In the genomic region with DNA sequence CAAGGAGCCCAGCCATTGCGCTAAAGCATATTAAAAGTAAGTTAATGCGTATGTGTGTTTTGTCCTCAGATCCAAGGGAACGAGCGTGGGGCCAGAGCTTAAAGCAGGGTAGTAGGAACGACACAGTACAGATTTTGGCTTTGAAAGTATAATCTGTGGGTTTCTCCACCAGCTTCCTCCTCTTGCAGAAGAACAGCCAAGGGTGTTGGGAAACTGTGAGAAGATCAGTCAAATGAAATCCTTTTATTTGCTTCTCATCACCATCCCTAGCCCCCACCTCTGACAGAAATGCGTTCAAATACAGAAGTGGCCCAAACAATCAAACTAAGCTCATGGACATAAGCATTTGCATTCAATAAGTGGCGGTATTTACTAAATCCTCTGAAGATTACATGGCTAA, we compare ENCODE assay signal across 26 mouse cellular contexts. TPM values are rescaled to one million over a fixed set of nuclear protein-coding genes. Genes with fewer than 3 reads are reported as not detected.
DNase-seq lines count a peak whose midpoint lies in the region; ATAC-seq and TF ChIP-seq lines count a peak whose summit lies in the region.
"Had no signal": no experiment of that assay in that cellular context is flagged by ENCODE, and none has a peak within 500 bp of the region (broad histone marks: within the 10 kb centered on the region; RNA-seq: fewer than 3 reads in every experiment).

No protein-coding gene starts in this region.

- in situ Hi-C loops in CH12.LX (cut with MboI; ENCODE audit: low pct_ligation_motif_present, low pct_unique_long_range_greater_than_20kb, low sequenced_read_pairs) = no loop called here

- 71% methylated on average over 7 of the region's 7 CpGs for WGBS in midbrain, embryonic 11.5 days
- WGBS in midbrain, embryonic 14.5 days = 68% methylated on average over 7 of the region's 7 CpGs

- H3K27ac ChIP-seq in midbrain, embryonic 11.5 days (ENCODE audit: low read depth, low read length) = no peak overlapping the region
- no peak overlapping the region for H3K27ac ChIP-seq in midbrain, embryonic 14.5 days (replicated peaks; ENCODE audit: low read depth, low read length)
- peak overlapping the region; percentile 88 for H3K27ac ChIP-seq in CH12.LX (ENCODE audit: insufficient read depth, low read depth)
- H3K27ac ChIP-seq: embryonic facial prominence, embryonic 13.5 days; embryonic facial prominence, embryonic 15.5 days; forebrain, embryonic 10.5 days; forebrain, embryonic 12.5 days had no signal

- no peak for TF ChIP-seq EP300 in CH12.LX (IDR thresholded peaks at IDR 0.05; ENCODE audit: low read length)

- no peak overlapping the region for H3K9ac ChIP-seq in midbrain, embryonic 11.5 days (ENCODE audit: low read length)
- H3K9ac ChIP-seq in midbrain, embryonic 14.5 days (replicated peaks; ENCODE audit: low read length) = no peak overlapping the region
- H3K9ac ChIP-seq in CH12.LX (ENCODE audit: insufficient read depth, low read depth) = no peak overlapping the region
- H3K9ac ChIP-seq: embryonic facial prominence, embryonic 13.5 days; embryonic facial prominence, embryonic 15.5 days; forebrain, embryonic 12.5 days had no signal

- H3K36me3 ChIP-seq in midbrain, embryonic 11.5 days (ENCODE audit: control insufficient read depth, insufficient read depth, low read length) = no peaks in the 10 kb centered on the region
- H3K36me3 ChIP-seq in midbrain, embryonic 14.5 days (ENCODE audit: control insufficient read depth, insufficient read depth, low read length) = no peaks in the 10 kb centered on the region
- H3K36me3 ChIP-seq in CH12.LX (replicated peaks in 1 of 2; ENCODE audit: control insufficient read depth in 1 of 2, insufficient read depth in 1 of 2, low read length in 1 of 2) = peaks cover 8 to 50% of the 10 kb centered on the region in 2 experiments
- H3K36me3 ChIP-seq: embryonic facial prominence, embryonic 13.5 days; embryonic facial prominence, embryonic 15.5 days; forebrain, embryonic 10.5 days; forebrain, embryonic 12.5 days had no signal

- no peak for TF ChIP-seq POLR2A in CH12.LX (IDR thresholded peaks at IDR 0.05; ENCODE audit: low read depth, low read length)

- no peaks in the 10 kb centered on the region for H3K27me3 ChIP-seq in midbrain, embryonic 11.5 days (ENCODE audit: control insufficient read depth, insufficient read depth, low read length)
- no peaks in the 10 kb centered on the region for H3K27me3 ChIP-seq in midbrain, embryonic 14.5 days (ENCODE audit: control insufficient read depth, insufficient read depth, low read length)
- H3K27me3 ChIP-seq in CH12.LX (replicated peaks) = no peaks in the 10 kb centered on the region
- H3K27me3 ChIP-seq: embryonic facial prominence, embryonic 13.5 days; embryonic facial prominence, embryonic 15.5 days; forebrain, embryonic 12.5 days had no signal

- H3K4me3 ChIP-seq in midbrain, embryonic 11.5 days (ENCODE audit: low read depth, low read length) = no peak overlapping the region
- no peak overlapping the region for H3K4me3 ChIP-seq in midbrain, embryonic 14.5 days (replicated peaks; ENCODE audit: low read depth, low read length)
- no peak overlapping the region for H3K4me3 ChIP-seq in CH12.LX (replicated peaks in 1 of 3; ENCODE audit: low read depth in 2 of 3, low read length in 2 of 3, poor library complexity in 1 of 3)
- H3K4me3 ChIP-seq: embryonic facial prominence, embryonic 13.5 days; embryonic facial prominence, embryonic 15.5 days; erythroblast, embryonic 14.5 days; forebrain, embryonic 10.5 days; forebrain, embryonic 12.5 days had no signal

- no peak for TF ChIP-seq RAD21 in CH12.LX (IDR thresholded peaks at IDR 0.05; ENCODE audit: low read depth, low read length)

- H3K9me3 ChIP-seq in midbrain, embryonic 11.5 days (ENCODE audit: control insufficient read depth, low read length) = no peaks in the 10 kb centered on the region
- no peaks in the 10 kb centered on the region for H3K9me3 ChIP-seq in midbrain, embryonic 14.5 days (ENCODE audit: control insufficient read depth, low read length)
- H3K9me3 ChIP-seq in CH12.LX (replicated peaks; ENCODE audit: low read length) = no peaks in the 10 kb centered on the region
- H3K9me3 ChIP-seq: embryonic facial prominence, embryonic 13.5 days; embryonic facial prominence, embryonic 15.5 days; forebrain, embryonic 10.5 days; forebrain, embryonic 12.5 days had no signal

- H3K4me1 ChIP-seq in midbrain, embryonic 11.5 days (ENCODE audit: control insufficient read depth, insufficient read depth, low read length) = no peaks in the 10 kb centered on the region
- no peaks in the 10 kb centered on the region for H3K4me1 ChIP-seq in midbrain, embryonic 14.5 days (ENCODE audit: control insufficient read depth, insufficient read depth, low read length)
- H3K4me1 ChIP-seq in CH12.LX (ENCODE audit: control insufficient read depth in 1 of 2, insufficient read depth in 2 of 2) = peaks cover 40 to 82% of the 10 kb centered on the region in 2 experiments
- H3K4me1 ChIP-seq: forebrain, embryonic 12.5 days had no signal

- DNase-seq in midbrain, embryonic 11.5 days (ENCODE audit: low spot score, missing footprints) = peak; percentile 62
- no peak for DNase-seq in midbrain, embryonic 14.5 days
- no peak for DNase-seq in CH12.LX (ENCODE audit: extremely low read depth)
- no peak for DNase-seq in right cerebral cortex, postnatal 10 days (ENCODE audit: low spot score in 2 of 2)
- DNase-seq in right cerebral cortex, postnatal 36 days (ENCODE audit: low spot score in 2 of 2) = no peak
- DNase-seq: adrenal gland, adult 2 months; adrenal gland, postnatal 10 days; adrenal gland, postnatal 25 days; B cell, adult 2 months; cerebellum, adult 11 months; cerebellum, adult 18-20 months; cerebellum, adult 8-10 months; cerebellum, adult 9-11 months; cerebellum, postnatal 14 days; cerebellum, postnatal 36 days; embryo, embryonic 11 days had no signal

- no peak for TF ChIP-seq CTCF in CH12.LX (conservative IDR thresholded peaks at IDR 0.05 in 1 of 2, IDR thresholded peaks at IDR 0.05 in 1 of 2; ENCODE audit: low read depth in 2 of 2, low read length in 2 of 2)

- dilution Hi-C loops in CH12.LX (cut with MboI; ENCODE audit: extremely low pct_ligation_motif_present, extremely low pct_unique_long_range_greater_than_20kb, low sequenced_read_pairs) = no loop called here

- ATAC-seq in midbrain, embryonic 11.5 days (ENCODE audit: low FRiP score) = no peak
- ATAC-seq in midbrain, embryonic 14.5 days (ENCODE audit: low FRiP score, low TSS enrichment) = no peak
- ATAC-seq in megakaryocyte, adult 5-6 weeks (ENCODE audit: poor library complexity, severe bottlenecking) = 0 out of 2 replicates have a peak, but pooled peaks have one; percentile 28
- ATAC-seq: CD4-positive, CD25-positive, alpha-beta regulatory T cell, adult 4 months; forebrain, embryonic 14.5 days; forebrain, embryonic 16.5 days had no signal

- no peak overlapping the region for H3K4me2 ChIP-seq in midbrain, embryonic 11.5 days
- H3K4me2 ChIP-seq in midbrain, embryonic 14.5 days (ENCODE audit: low read length) = no peak overlapping the region
- no peak overlapping the region for H3K4me2 ChIP-seq in CH12.LX (ENCODE audit: insufficient read depth, low read depth, poor library complexity, severe bottlenecking)
- H3K4me2 ChIP-seq: embryonic facial prominence, embryonic 13.5 days; embryonic facial prominence, embryonic 15.5 days; forebrain, embryonic 12.5 days had no signal

- H3K79me2 ChIP-seq in CH12.LX (replicated peaks; ENCODE audit: control insufficient read depth, extremely low read depth, insufficient read depth, poor library complexity, severe bottlenecking) = no peaks in the 10 kb centered on the region

TF ChIP-seq in CH12.LX, 34 proteins besides CTCF, POLR2A, EP300 and RAD21:
- TF ChIP-seq CHD2 (IDR thresholded peaks at IDR 0.05; ENCODE audit: low read length) (no peak), HCFC1 (IDR thresholded peaks at IDR 0.05; ENCODE audit: low read depth, low read length) (no peak), USF2 (conservative IDR thresholded peaks at IDR 0.05; ENCODE audit: low read depth, low read length) (no peak), MXI1 (IDR thresholded peaks at IDR 0.05; ENCODE audit: low read depth, low read length) (no peak), PAX5 (IDR thresholded peaks at IDR 0.05; ENCODE audit: low read length) (no peak), ZC3H11A (IDR thresholded peaks at IDR 0.05; ENCODE audit: low read depth, low read length) (no peak), ETS1 (conservative IDR thresholded peaks at IDR 0.05; ENCODE audit: low read depth, low read length) (no peak), ZMIZ1 (IDR thresholded peaks at IDR 0.05; ENCODE audit: low read depth, low read length) (no peak), POLR2AphosphoS2 (IDR thresholded peaks at IDR 0.05; ENCODE audit: low read depth, low read length) (no peak), SMC3 (IDR thresholded peaks at IDR 0.05; ENCODE audit: low read depth, low read length) (no peak), BHLHE40 (IDR thresholded peaks at IDR 0.05; ENCODE audit: low read depth, low read length) (no peak), SIN3A (IDR thresholded peaks at IDR 0.05; ENCODE audit: low read length) (no peak), TCF12 (IDR thresholded peaks at IDR 0.05; ENCODE audit: low read depth, low read length) (no peak), MEF2A (IDR thresholded peaks at IDR 0.05; ENCODE audit: borderline replicate concordance, low read depth, low read length) (no peak), ELF1 (IDR thresholded peaks at IDR 0.05; ENCODE audit: low read depth, low read length) (no peak), NRF1 (IDR thresholded peaks at IDR 0.05; ENCODE audit: low read depth, low read length) (no peak)
TF ChIP-seq in CH12.LX: peak in this region for 0.

RNA-seq across cellular contexts. Expression of gene Syn3, which starts 22.0 kb away (rescaled TPM):
- polyA plus RNA-seq in midbrain, embryonic 11.5 days (2014; fragmentation: Nextera tagmentation; extraction: Ambion mirVana) = 4.4 and 4.5 TPM in 2 replicates
- polyA plus RNA-seq in midbrain, embryonic 14.5 days (2014; fragmentation: Nextera tagmentation; extraction: Ambion mirVana) = 24.3 and 25.6 TPM in 2 replicates
- 3.7 and 8.9 TPM in 2 replicates for total RNA-seq in CH12.LX (2012; rRNA removed)
- total RNA-seq in CH12.LX (2014; rRNA removed) = 2.6 and 2.8 TPM in 2 replicates
- 5.6 and 5.9 TPM in 2 replicates for polyA plus RNA-seq in CH12.LX (2012; ENCODE audit: insufficient read length, low read depth)
- total RNA-seq in megakaryocyte, adult 5-6 weeks (2015) = not detected in 2 replicates
- not detected in 2 replicates for total RNA-seq in megakaryocyte, adult 5-6 weeks (2017)
- total RNA-seq: MEL had no signal
- polyA plus RNA-seq: erythroblast, embryonic 14.5 days had no signal
